ENCODE assay signal across 10 mouse cellular contexts in the genomic region with DNA sequence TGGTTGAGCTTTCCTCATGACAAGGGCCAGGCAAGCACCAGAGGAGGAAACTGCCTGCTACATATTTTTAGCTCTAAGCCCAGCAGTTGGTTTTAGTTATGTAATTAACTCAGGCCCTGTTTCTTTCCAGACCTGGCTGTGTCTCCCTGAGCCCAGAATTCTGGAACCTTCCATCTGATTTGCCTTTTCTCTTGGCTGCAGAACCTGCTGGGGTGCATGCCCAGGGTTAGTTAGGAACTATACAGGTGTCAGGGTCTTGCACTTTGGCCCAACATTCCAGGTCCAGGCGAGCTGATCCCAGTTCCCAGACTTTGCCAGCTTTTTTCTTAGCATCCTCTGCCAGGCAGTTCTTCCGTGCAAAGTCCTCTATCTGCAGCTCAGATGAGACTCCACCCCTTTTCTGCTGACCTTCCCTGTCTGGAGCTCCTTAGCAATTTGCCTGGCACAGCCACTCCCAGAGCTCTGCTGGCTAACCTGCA. TPM values are rescaled to one million over a fixed set of nuclear protein-coding genes. Genes with fewer than 3 reads are reported as not detected.
A peak's percentile ranks its signal among the peaks of the same experiment; 100 is the strongest.
DNase-seq lines count a peak whose midpoint lies in the region; ATAC-seq and TF ChIP-seq lines count a peak whose summit lies in the region.
"Had no signal": no experiment of that assay in that cellular context is flagged by ENCODE, and none has a peak within 500 bp of the region (broad histone marks: within the 10 kb centered on the region; RNA-seq: fewer than 3 reads in every experiment).

No protein-coding gene starts in this region.

- intact Hi-C loops in left cerebral cortex, postnatal 14 days (cut with DNase I), result no loop called here

- ATAC-seq in heart, postnatal 0 days (ENCODE audit: insufficient read depth, low read depth), result no peak
- 0 out of 2 replicates have a peak, but pooled peaks have one; percentile 22 for ATAC-seq in intestine, embryonic 16.5 days

- WGBS in heart, postnatal 0 days, result 36% methylated on average over 2 of the region's 2 CpGs
- 34% methylated on average over 2 of the region's 2 CpGs for WGBS in heart, embryonic 10.5 days
- WGBS in intestine, embryonic 16.5 days, result 42% methylated on average over 2 of the region's 2 CpGs

- no peaks in the 10 kb centered on the region for H3K27me3 ChIP-seq in heart, postnatal 0 days (ENCODE audit: control insufficient read depth, insufficient read depth, low read length)
- H3K27me3 ChIP-seq in heart, embryonic 10.5 days (ENCODE audit: insufficient read depth, poor library complexity, severe bottlenecking), result no peaks in the 10 kb centered on the region
- no peaks in the 10 kb centered on the region for H3K27me3 ChIP-seq in intestine, embryonic 16.5 days (replicated peaks; ENCODE audit: control insufficient read depth, insufficient read depth, low read length)
- H3K27me3 ChIP-seq: hindbrain, embryonic 15.5 days; liver, embryonic 15.5 days had no signal

- H3K36me3 ChIP-seq in heart, postnatal 0 days (replicated peaks; ENCODE audit: control insufficient read depth, insufficient read depth, low read length), result no peaks in the 10 kb centered on the region
- H3K36me3 ChIP-seq in heart, embryonic 10.5 days, result no peaks in the 10 kb centered on the region
- H3K36me3 ChIP-seq in intestine, embryonic 16.5 days (ENCODE audit: control insufficient read depth, insufficient read depth, low read length), result peaks cover 5% of the 10 kb centered on the region; the same call in 1 of the 2 replicates
- H3K36me3 ChIP-seq: hindbrain, embryonic 15.5 days; liver, embryonic 15.5 days had no signal

- no peak for TF ChIP-seq CTCF in heart, postnatal 0 days (IDR thresholded peaks at IDR 0.05; ENCODE audit: low read depth)

- TF ChIP-seq EP300 in heart, postnatal 0 days (IDR thresholded peaks at IDR 0.05; ENCODE audit: low read depth), result no peak

- DNase-seq in heart, postnatal 0 days (ENCODE audit: low spot score), result no peak
- no peak for DNase-seq in heart, embryonic 10.5 days (ENCODE audit: low spot score)
- DNase-seq in cerebellum, adult 9-11 months, result peak; percentile 80
- DNase-seq in skeletal muscle tissue, adult 2 months (ENCODE audit: low read depth, low spot score), result peak; percentile 34
- DNase-seq in thymus, adult 18-20 months, result no peak
- no peak for DNase-seq in left cerebral cortex, postnatal 14 days (ENCODE audit: low spot score in 2 of 2)
- DNase-seq: right cerebral cortex, adult 18-20 months had no signal

- no peak overlapping the region for H3K9ac ChIP-seq in heart, postnatal 0 days (replicated peaks; ENCODE audit: low read depth, low read length)
- H3K9ac ChIP-seq in intestine, embryonic 16.5 days (ENCODE audit: low read depth, low read length), result no peak overlapping the region; the same call in 1 of the 2 replicates
- H3K9ac ChIP-seq: hindbrain, embryonic 15.5 days; liver, embryonic 15.5 days had no signal

- H3K4me3 ChIP-seq in heart, postnatal 0 days (ENCODE audit: low read depth, low read length), result no peak overlapping the region
- no peak overlapping the region for H3K4me3 ChIP-seq in heart, embryonic 10.5 days
- no peak overlapping the region for H3K4me3 ChIP-seq in intestine, embryonic 16.5 days (ENCODE audit: low read length)
- H3K4me3 ChIP-seq: hindbrain, embryonic 15.5 days; liver, embryonic 15.5 days had no signal

- H3K4me2 ChIP-seq in heart, postnatal 0 days (ENCODE audit: low read depth, low read length), result no peak overlapping the region
- H3K4me2 ChIP-seq in intestine, embryonic 16.5 days (ENCODE audit: low read depth, low read length), result no peak overlapping the region
- H3K4me2 ChIP-seq: hindbrain, embryonic 15.5 days; liver, embryonic 15.5 days had no signal

- H3K9me3 ChIP-seq in heart, postnatal 0 days (replicated peaks; ENCODE audit: control insufficient read depth, low read length), result no peaks in the 10 kb centered on the region
- H3K9me3 ChIP-seq in heart, embryonic 10.5 days, result no peaks in the 10 kb centered on the region
- H3K9me3 ChIP-seq in intestine, embryonic 16.5 days (ENCODE audit: control insufficient read depth, low read length), result no peaks in the 10 kb centered on the region
- H3K9me3 ChIP-seq: hindbrain, embryonic 15.5 days; liver, embryonic 15.5 days had no signal

- peaks cover 62% of the 10 kb centered on the region for H3K4me1 ChIP-seq in heart, postnatal 0 days (ENCODE audit: control insufficient read depth, insufficient read depth)
- H3K4me1 ChIP-seq in heart, embryonic 10.5 days, result peaks cover 71% of the 10 kb centered on the region
- H3K4me1 ChIP-seq in intestine, embryonic 16.5 days (ENCODE audit: control insufficient read depth, insufficient read depth, low read length), result peaks cover 50% of the 10 kb centered on the region

- peak overlapping the region; percentile 37; the same call in 1 of the 2 replicates for H3K27ac ChIP-seq in heart, postnatal 0 days (ENCODE audit: low read depth)
- H3K27ac ChIP-seq in heart, embryonic 10.5 days, result no peak overlapping the region
- peak overlapping the region; percentile 84 for H3K27ac ChIP-seq in intestine, embryonic 16.5 days (ENCODE audit: low read length)
- H3K27ac ChIP-seq: hindbrain, embryonic 15.5 days; liver, embryonic 15.5 days had no signal

RNA-seq across cellular contexts. Expression of a gene that starts 18.8 kb away (rescaled TPM):
- total RNA-seq in heart, postnatal 0 days (2014; rRNA removed; ENCODE audit: low replicate concordance), result 5.9 and 8.2 TPM in 2 replicates
- polyA plus RNA-seq in heart, postnatal 0 days (2015; fragmentation: Nextera tagmentation; extraction: Ambion mirVana), result 0.92 and 1.2 TPM in 2 replicates
- polyA plus RNA-seq in heart, embryonic 10.5 days (2016; fragmentation: Nextera tagmentation; extraction: Ambion mirVana), result 2.3 and 4.3 TPM in 2 replicates
- polyA plus RNA-seq in intestine, embryonic 16.5 days (2015; fragmentation: Nextera tagmentation; extraction: Ambion mirVana), result 8.1 and 9.6 TPM in 2 replicates
- total RNA-seq in left cerebral cortex, postnatal 14 days (2021), result 1 to 10 TPM; 3.1 to 3.4 TPM

Comparison
In these comparisons a context has a peak if more than half of its experiments do, and no peak if none do; other contexts are left out.
1. DNase-seq: peak in cerebellum, adult 9-11 months (single experiment) and skeletal muscle tissue, adult 2 months (single experiment); none in heart, postnatal 0 days (single experiment), heart, embryonic 10.5 days (single experiment), thymus, adult 18-20 months (0 of 2) and left cerebral cortex, postnatal 14 days (0 of 2).